8 mouse cellular contexts compared by ENCODE assay signal in genomic region chr16:10358010-10358934, GRCm38 (mm10). TPM values are rescaled to one million over a fixed set of nuclear protein-coding genes. Genes with fewer than 3 reads are reported as not detected.
DNase-seq lines count a peak whose midpoint lies in the region; ATAC-seq and TF ChIP-seq lines count a peak whose summit lies in the region.

No protein-coding gene starts in this region.

- H3K36me3 ChIP-seq in embryonic facial prominence, embryonic 10.5 days (replicated peaks) = no peaks in the 10 kb centered on the region
- H3K36me3 ChIP-seq in liver, embryonic 15.5 days (replicated peaks) = no peaks in the 10 kb centered on the region
- no peaks in the 10 kb centered on the region for H3K36me3 ChIP-seq in neural tube, embryonic 11.5 days (ENCODE audit: control insufficient read depth, insufficient read depth, low read length)

- H3K9me3 ChIP-seq in embryonic facial prominence, embryonic 10.5 days = no peaks in the 10 kb centered on the region
- H3K9me3 ChIP-seq in liver, embryonic 15.5 days (replicated peaks) = no peaks in the 10 kb centered on the region
- H3K9me3 ChIP-seq in neural tube, embryonic 11.5 days (ENCODE audit: control insufficient read depth, low read length) = no peaks in the 10 kb centered on the region

- H3K4me3 ChIP-seq in gastrocnemius, adult 2 months = peak overlapping the region; percentile 32
- peak overlapping the region; percentile 45 for H3K4me3 ChIP-seq in embryonic facial prominence, embryonic 10.5 days
- H3K4me3 ChIP-seq in liver, embryonic 15.5 days (replicated peaks) = peak overlapping the region; percentile 32; the same call in 1 of the 2 replicates
- H3K4me3 ChIP-seq in neural tube, embryonic 11.5 days (ENCODE audit: low read depth, low read length) = peak overlapping the region; percentile 20

- no peak overlapping the region for H3K27ac ChIP-seq in gastrocnemius, adult 2 months
- H3K27ac ChIP-seq in embryonic facial prominence, embryonic 10.5 days (replicated peaks) = peak overlapping the region; percentile 16
- no peak overlapping the region for H3K27ac ChIP-seq in liver, embryonic 15.5 days (replicated peaks)
- H3K27ac ChIP-seq in neural tube, embryonic 11.5 days (ENCODE audit: low read depth, low read length) = no peak overlapping the region

- ATAC-seq in liver, embryonic 15.5 days (ENCODE audit: insufficient read depth) = peak; percentile 93
- peak; percentile 92 for ATAC-seq in neural tube, embryonic 11.5 days (ENCODE audit: insufficient read depth, low FRiP score, low TSS enrichment)

- 0 out of 2 replicates have a peak, but pooled peaks cover 10% of the 10 kb centered on the region for H3K27me3 ChIP-seq in embryonic facial prominence, embryonic 10.5 days (replicated peaks; ENCODE audit: low read depth, poor library complexity, severe bottlenecking)
- peaks cover 6% of the 10 kb centered on the region; the same call in 1 of the 2 replicates for H3K27me3 ChIP-seq in liver, embryonic 15.5 days
- no peaks in the 10 kb centered on the region for H3K27me3 ChIP-seq in neural tube, embryonic 11.5 days (ENCODE audit: control insufficient read depth, insufficient read depth, low read length)

- H3K4me1 ChIP-seq in embryonic facial prominence, embryonic 10.5 days = 0 out of 2 replicates have a peak, but pooled peaks cover 9% of the 10 kb centered on the region
- peaks cover 18% of the 10 kb centered on the region for H3K4me1 ChIP-seq in liver, embryonic 15.5 days (replicated peaks)
- no peaks in the 10 kb centered on the region for H3K4me1 ChIP-seq in neural tube, embryonic 11.5 days (ENCODE audit: control insufficient read depth, insufficient read depth, low read length)

- H3K4me2 ChIP-seq in liver, embryonic 15.5 days = peak overlapping the region; percentile 60
- peak overlapping the region; percentile 41 for H3K4me2 ChIP-seq in neural tube, embryonic 11.5 days (ENCODE audit: low read depth)

- intact Hi-C loops in gastrocnemius, adult 2 months (cut with DNase I) = no loop called here

- 21% methylated on average over 30 of the region's 30 CpGs for WGBS in embryonic facial prominence, embryonic 10.5 days
- 16% methylated on average over 30 of the region's 30 CpGs for WGBS in liver, embryonic 15.5 days (ENCODE audit: insufficient replicate concordance)
- WGBS in neural tube, embryonic 11.5 days = 15% methylated on average over 30 of the region's 30 CpGs

- peak; percentile 30 for DNase-seq in gastrocnemius, adult 2 months
- no peak for DNase-seq in gastrocnemius, adult 18-20 months (ENCODE audit: low spot score)
- DNase-seq in embryonic facial prominence, embryonic 10.5 days (ENCODE audit: low spot score) = peak; percentile 87
- peak; percentile 22 for DNase-seq in induced T-regulatory cell, adult 2 months (ENCODE audit: low read depth)
- DNase-seq in neural tube, embryonic 11.5 days (ENCODE audit: low spot score) = peak; percentile 90
- DNase-seq in urinary bladder, postnatal 14 days (ENCODE audit: low spot score) = peak; percentile 82
- DNase-seq in adipocyte (ENCODE audit: low spot score) = no peak

- H3K9ac ChIP-seq in liver, embryonic 15.5 days = no peak overlapping the region
- H3K9ac ChIP-seq in neural tube, embryonic 11.5 days (ENCODE audit: low read length) = peak overlapping the region; percentile 28

- no peak for TF ChIP-seq CTCF in gastrocnemius, adult 2 months (IDR thresholded peaks at IDR 0.05)

RNA-seq across cellular contexts. Expression of gene Tekt5, which starts 37.0 kb away (rescaled TPM):
- not detected for total RNA-seq in gastrocnemius, adult 2 months (2021)
- not detected for total RNA-seq in gastrocnemius, adult 18-20 months (2021)
- polyA plus RNA-seq in embryonic facial prominence, embryonic 10.5 days (2016; fragmentation: Nextera tagmentation; extraction: Ambion mirVana) = 0.07 TPM in 1 of 2 replicates, not detected in the other
- 0.22 and 0.28 TPM in 2 replicates for polyA plus RNA-seq in liver, embryonic 15.5 days (2015; fragmentation: Nextera tagmentation; extraction: Ambion mirVana)
- polyA plus RNA-seq in neural tube, embryonic 11.5 days (2014; fragmentation: Nextera tagmentation; extraction: Ambion mirVana) = 0.17 TPM in 1 of 2 replicates, not detected in the other

RNA-seq across cellular contexts. Expression of gene Emp2, which starts 44.5 kb away (rescaled TPM):
- total RNA-seq in gastrocnemius, adult 2 months (2021) = 1 to 10 TPM; 4.2 to 6.7 TPM
- total RNA-seq in gastrocnemius, adult 18-20 months (2021) = 1 to 10 TPM; 4.0 to 5.6 TPM
- 2.1 and 3.2 TPM in 2 replicates for polyA plus RNA-seq in embryonic facial prominence, embryonic 10.5 days (2016; fragmentation: Nextera tagmentation; extraction: Ambion mirVana)
- polyA plus RNA-seq in liver, embryonic 15.5 days (2015; fragmentation: Nextera tagmentation; extraction: Ambion mirVana) = 5.3 TPM in 2 replicates
- 1.6 and 2.0 TPM in 2 replicates for polyA plus RNA-seq in neural tube, embryonic 11.5 days (2014; fragmentation: Nextera tagmentation; extraction: Ambion mirVana)

RNA-seq across cellular contexts. Expression of gene Nubp1, which starts 53.5 kb away (rescaled TPM):
- 1 to 10 TPM; 6.2 to 6.3 TPM for total RNA-seq in gastrocnemius, adult 2 months (2021)
- total RNA-seq in gastrocnemius, adult 18-20 months (2021) = 1 to 10 TPM; 5.6 to 5.7 TPM
- 88.3 and 89.9 TPM in 2 replicates for polyA plus RNA-seq in embryonic facial prominence, embryonic 10.5 days (2016; fragmentation: Nextera tagmentation; extraction: Ambion mirVana)
- polyA plus RNA-seq in liver, embryonic 15.5 days (2015; fragmentation: Nextera tagmentation; extraction: Ambion mirVana) = 27.6 and 31.5 TPM in 2 replicates
- 68.7 and 69.8 TPM in 2 replicates for polyA plus RNA-seq in neural tube, embryonic 11.5 days (2014; fragmentation: Nextera tagmentation; extraction: Ambion mirVana)

Comparison
In these comparisons a context has a peak if more than half of its experiments do, and no peak if none do; other contexts are left out.
1. DNase-seq: peak in gastrocnemius, adult 2 months (single experiment), embryonic facial prominence, embryonic 10.5 days (single experiment), induced T-regulatory cell, adult 2 months (single experiment), neural tube, embryonic 11.5 days (single experiment) and urinary bladder, postnatal 14 days (single experiment); none in gastrocnemius, adult 18-20 months (single experiment) and adipocyte (single experiment).
2. Peak in every context shown above with its lines, with median percentiles within 50 percentile points of each other: H3K4me3 ChIP-seq.